Mouse (Mus musculus): ENCODE results near the gene Sh3rf1. TPM values are rescaled to one million over a fixed set of nuclear protein-coding genes. Genes with fewer than 3 reads are reported as not detected.
A peak's percentile ranks its signal among the peaks of the same experiment; 100 is the strongest.
"Not testable (repeated sequence)": the region's sequence is repeated elsewhere in the genome, so short reads cannot be mapped to it uniquely, and the experiment has no call there.

Gene Sh3rf1
- polyA plus RNA-seq, 1 experiment from 2014 or later: 22.4 TPM

DNA sequence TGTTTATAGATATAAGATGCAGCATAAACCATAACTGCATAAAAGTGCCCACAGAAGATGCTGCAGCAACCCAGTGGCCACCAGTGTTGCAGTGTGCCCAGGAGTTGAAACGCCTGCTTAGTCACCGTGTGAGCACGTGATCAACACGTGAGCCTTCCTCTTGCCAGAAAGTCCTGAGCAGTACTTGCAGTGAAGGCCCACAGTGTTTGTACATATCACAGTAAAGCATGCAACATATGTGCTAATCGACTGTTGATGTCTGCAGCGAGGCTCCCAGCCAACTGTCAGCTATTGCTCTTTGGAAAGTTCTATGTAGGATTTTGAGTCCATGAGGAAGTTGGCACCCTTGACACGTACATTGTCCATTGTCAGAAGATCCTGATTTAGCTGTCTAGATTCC is 174.1 kb downstream of the Sh3rf1 start:
- H3K27ac ChIP-seq: peak overlapping the region; percentile 74

DNA sequence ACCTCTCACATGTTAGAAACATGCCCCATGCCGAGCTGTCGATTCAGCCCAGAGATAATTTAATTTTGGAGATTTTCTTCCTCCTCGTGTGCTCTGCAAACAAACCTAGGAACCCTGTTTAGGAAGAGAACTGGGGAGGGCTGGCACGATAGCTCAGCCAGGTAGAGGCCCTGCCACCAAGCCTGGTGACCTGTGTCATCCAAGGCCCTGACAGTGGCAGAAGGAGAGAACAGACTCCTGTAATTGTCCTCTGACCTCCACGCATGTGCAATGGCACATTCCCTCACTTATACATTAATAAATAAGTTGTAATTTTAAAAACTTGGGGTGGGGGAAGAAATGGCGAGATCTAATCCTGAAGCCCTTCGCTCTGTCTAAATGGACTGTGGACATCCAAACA is 179.2 kb downstream of the Sh3rf1 start:
- peak overlapping the region; percentile 70 for H3K27ac ChIP-seq
- H3K4me1 ChIP-seq: peaks cover 26% of the 10 kb centered on the region
- H3K27me3 ChIP-seq: no peaks in the 10 kb centered on the region
- H3K9ac ChIP-seq: no peak overlapping the region
- H3K9me3 ChIP-seq (replicated peaks): no peaks in the 10 kb centered on the region
- H3K4me2 ChIP-seq: no peak overlapping the region
- 78% methylated on average over 7 of the region's 7 CpGs for WGBS
- H3K36me3 ChIP-seq: no peaks in the 10 kb centered on the region
- H3K4me3 ChIP-seq (replicated peaks): no peak overlapping the region
- ATAC-seq (replicated peaks; ENCODE audit: low FRiP score): no peak

More for the DNA sequence above, 174.1 kb downstream of the Sh3rf1 start:
- Histone ChIP-seq H3K9ac (no peak overlapping the region), H3K9me3 (replicated peaks) (no peaks in the 10 kb centered on the region), H3K27me3 (no peaks in the 10 kb centered on the region), H3K4me1 (peaks cover 15% of the 10 kb centered on the region), H3K4me3 (replicated peaks) (no peak overlapping the region), H3K4me2 (no peak overlapping the region), H3K36me3 (peaks cover 35% of the 10 kb centered on the region)
- peak; percentile 61 for ATAC-seq (replicated peaks; ENCODE audit: low FRiP score)
- 62% methylated on average over 7 of the region's 7 CpGs for WGBS

DNA sequence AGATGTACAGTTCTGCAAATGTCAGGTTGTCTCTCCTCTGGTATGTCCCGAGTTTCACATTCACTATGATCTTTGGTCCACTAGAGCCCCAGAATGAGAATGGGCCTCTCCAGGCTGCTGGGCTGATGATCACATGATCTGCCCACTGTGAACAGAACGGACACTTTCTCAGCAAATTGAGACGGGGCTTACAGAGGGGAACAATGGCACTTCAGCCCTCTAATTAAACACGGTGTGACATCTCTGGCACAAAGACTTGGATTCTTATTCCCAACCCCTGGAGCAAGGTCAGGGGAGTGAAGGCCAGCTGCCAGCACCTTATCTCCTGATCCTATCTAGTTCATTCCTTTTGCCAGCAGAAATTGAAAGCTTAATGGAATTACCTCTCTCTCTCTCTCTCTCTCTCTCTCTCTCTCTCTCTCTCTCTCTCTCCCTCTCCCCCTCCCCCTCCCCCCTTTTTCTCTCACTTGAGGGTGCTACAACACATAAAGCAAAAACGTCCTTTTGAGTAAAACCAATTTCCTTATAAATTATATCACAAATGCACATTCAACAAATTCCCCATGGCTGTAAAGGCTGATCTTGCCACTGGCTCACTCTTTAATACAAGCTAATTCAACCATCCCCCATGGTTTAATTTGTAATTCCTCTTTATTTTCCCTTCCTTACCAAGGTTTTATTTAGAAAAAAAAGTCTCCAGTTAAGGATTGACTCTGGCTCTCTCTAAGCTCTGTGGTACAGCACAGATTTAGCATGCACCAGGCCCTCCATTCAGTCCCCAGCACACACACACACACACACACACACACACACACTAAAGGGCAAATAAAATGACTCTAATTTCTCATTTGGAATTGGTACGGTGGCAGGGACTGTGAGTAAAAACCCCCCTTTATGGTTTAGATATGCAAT is 179.8 kb downstream of the Sh3rf1 start:
- H3K4me2 ChIP-seq: no peak overlapping the region
- peaks cover 24% of the 10 kb centered on the region for H3K4me1 ChIP-seq
- whole genome bisulfite sequencing: 21% methylated on average over 6 of the region's 6 CpGs
- no peak overlapping the region for H3K4me3 ChIP-seq (replicated peaks)
- H3K9me3 ChIP-seq (replicated peaks): no peaks in the 10 kb centered on the region
- H3K36me3 ChIP-seq: no peaks in the 10 kb centered on the region
- no peaks in the 10 kb centered on the region for H3K27me3 ChIP-seq
- no peak overlapping the region for H3K9ac ChIP-seq
- peak; percentile 74 for ATAC-seq (replicated peaks; ENCODE audit: low FRiP score)
- H3K27ac ChIP-seq: peak overlapping the region; percentile 70

DNA sequence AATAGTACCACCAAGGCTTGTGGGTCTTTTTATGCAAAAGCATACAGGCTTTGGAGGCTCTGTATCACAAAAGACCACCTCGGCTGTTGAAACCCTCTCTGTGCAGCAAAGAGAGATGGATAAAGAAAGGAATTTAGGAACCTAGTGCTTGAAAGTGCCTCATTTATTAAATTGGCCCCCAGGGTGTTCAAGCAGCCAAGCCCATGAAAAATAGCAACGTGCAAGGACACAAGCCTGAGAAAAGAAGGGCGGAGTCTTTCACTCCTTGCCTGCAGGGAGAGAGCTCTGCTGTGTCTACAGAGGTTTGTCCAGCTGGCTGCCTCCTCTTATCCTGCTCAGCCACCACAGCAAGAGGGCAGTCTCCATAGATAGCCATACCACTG is 180.5 kb downstream of the Sh3rf1 start:
- ATAC-seq (replicated peaks; ENCODE audit: low FRiP score): peak; percentile 50
- H3K9me3 ChIP-seq (replicated peaks): no peaks in the 10 kb centered on the region
- H3K4me3 ChIP-seq (replicated peaks): no peak overlapping the region
- no peak overlapping the region for H3K9ac ChIP-seq
- H3K4me1 ChIP-seq: peaks cover 22% of the 10 kb centered on the region
- H3K36me3 ChIP-seq: no peaks in the 10 kb centered on the region
- no peaks in the 10 kb centered on the region for H3K27me3 ChIP-seq
- WGBS: 50% methylated on average over 3 of the region's 3 CpGs
- no peak overlapping the region for H3K4me2 ChIP-seq
- peak overlapping the region; percentile 62 for H3K27ac ChIP-seq

DNA sequence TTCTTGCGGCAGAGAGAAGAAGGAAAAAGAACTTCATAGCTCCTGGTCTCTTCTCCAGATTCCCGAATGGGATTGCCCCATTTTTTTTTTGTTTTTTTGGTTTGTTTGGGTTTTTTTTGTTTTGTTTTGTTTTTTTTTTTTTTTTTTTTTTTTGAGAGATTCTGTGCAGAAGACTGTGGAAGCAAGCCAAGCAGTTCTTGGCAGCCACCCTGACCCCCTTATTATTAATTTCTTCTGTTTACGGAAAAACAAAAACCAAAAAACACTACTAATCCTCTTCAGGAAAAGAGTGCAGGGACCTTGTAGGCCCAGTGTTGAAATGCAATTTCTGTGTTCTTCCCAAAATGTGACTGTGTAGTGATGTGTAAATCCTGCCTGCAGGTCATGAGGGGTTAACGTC is 185.4 kb downstream of the Sh3rf1 start:
- H3K4me2 ChIP-seq: no peak overlapping the region
- no peaks in the 10 kb centered on the region for H3K9me3 ChIP-seq (replicated peaks)
- no peak overlapping the region for H3K4me3 ChIP-seq (replicated peaks)
- no peaks in the 10 kb centered on the region for H3K27me3 ChIP-seq
- H3K9ac ChIP-seq: no peak overlapping the region
- no peaks in the 10 kb centered on the region for H3K36me3 ChIP-seq
- ATAC-seq (replicated peaks; ENCODE audit: low FRiP score): no peak
- H3K4me1 ChIP-seq: peaks cover 6% of the 10 kb centered on the region
- 70% methylated on average over 4 of the region's 4 CpGs for WGBS
- H3K27ac ChIP-seq: no peak overlapping the region

DNA sequence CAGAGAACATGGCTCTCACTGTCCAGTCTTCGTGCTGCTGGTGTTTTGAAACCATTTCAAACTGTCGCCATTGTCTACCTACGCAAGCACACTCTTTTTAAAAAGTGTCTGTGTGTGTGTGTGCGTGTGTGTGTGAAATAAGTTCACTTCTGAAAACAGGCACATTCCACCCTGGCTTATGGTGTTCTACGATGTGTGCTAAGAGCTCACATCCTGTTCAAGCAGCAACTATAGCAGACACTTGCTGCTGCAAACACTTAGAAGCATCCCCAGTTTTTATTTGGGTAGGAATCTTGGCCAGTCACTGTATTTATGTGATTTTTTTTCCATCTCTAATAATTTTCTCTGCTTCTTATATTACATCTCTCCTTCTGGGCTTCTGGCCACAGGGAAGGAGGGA is 186.0 kb downstream of the Sh3rf1 start:
- H3K4me2 ChIP-seq; H3K27ac ChIP-seq; H3K4me1 ChIP-seq; H3K9me3 ChIP-seq (replicated peaks); H3K4me3 ChIP-seq (replicated peaks); ATAC-seq (replicated peaks; ENCODE audit: low FRiP score); H3K27me3 ChIP-seq; H3K36me3 ChIP-seq; H3K9ac ChIP-seq: not testable (repeated sequence)
- 82% methylated on average over 5 of the region's 5 CpGs for WGBS

DNA sequence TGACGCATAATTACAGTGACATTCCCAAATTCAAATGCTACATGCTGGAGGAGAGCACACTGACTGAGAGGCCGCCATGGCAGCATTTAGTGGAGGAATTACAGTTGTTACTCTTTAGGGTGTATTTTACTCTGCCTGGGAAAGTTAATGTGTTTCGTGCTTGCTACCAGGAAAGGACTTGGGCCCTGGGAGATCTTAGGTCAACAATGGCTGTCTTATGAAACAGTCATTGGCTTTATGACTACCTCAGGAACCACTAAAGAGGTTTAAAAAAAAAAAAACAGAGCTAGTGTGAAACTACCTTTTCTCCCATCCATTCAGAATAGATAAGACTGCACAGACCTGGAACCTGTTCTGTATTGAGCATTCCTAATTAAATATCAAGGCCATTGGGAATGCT is 195.8 kb downstream of the Sh3rf1 start:
- Histone ChIP-seq H3K4me1 (peaks cover 9% of the 10 kb centered on the region; the same call in 1 of the 2 replicates), H3K27me3 (no peaks in the 10 kb centered on the region), H3K36me3 (no peaks in the 10 kb centered on the region), H3K4me3 (replicated peaks) (no peak overlapping the region), H3K27ac (no peak overlapping the region), H3K9ac (no peak overlapping the region), H3K9me3 (replicated peaks) (no peaks in the 10 kb centered on the region), H3K4me2 (no peak overlapping the region)
- ATAC-seq (replicated peaks; ENCODE audit: low FRiP score): no peak
- WGBS: 82% methylated on average over 3 of the region's 3 CpGs

DNA sequence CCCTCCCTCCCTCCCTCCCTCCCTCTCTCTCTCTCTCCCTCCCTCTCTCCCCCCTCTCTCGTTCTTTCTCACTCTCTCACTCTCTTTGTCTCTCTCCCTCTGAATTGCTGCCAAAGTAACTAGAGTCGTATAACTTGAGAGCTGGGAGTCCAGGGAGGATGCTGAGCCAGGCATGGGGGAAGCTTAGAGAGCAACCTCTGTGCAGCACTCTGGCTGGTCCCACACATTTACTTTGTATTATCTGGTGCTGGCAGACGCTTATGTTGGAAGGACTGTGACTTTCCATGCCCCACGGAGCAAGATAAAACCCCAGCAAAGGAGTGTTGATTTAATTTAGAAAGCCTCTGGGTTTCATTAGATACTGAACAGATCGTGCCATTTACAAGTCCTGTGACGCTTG is 196.5 kb downstream of the Sh3rf1 start:
- Histone ChIP-seq H3K27me3 (no peaks in the 10 kb centered on the region), H3K9me3 (replicated peaks) (no peaks in the 10 kb centered on the region), H3K4me2 (no peak overlapping the region), H3K27ac (peak overlapping the region; percentile 34; the same call in 1 of the 2 replicates), H3K9ac (no peak overlapping the region), H3K36me3 (no peaks in the 10 kb centered on the region), H3K4me1 (peaks cover 9% of the 10 kb centered on the region; the same call in 1 of the 2 replicates), H3K4me3 (replicated peaks) (no peak overlapping the region)
- WGBS: 16% methylated on average over 5 of the region's 6 CpGs
- peak; percentile 72; the same call in 1 of the 2 replicates for ATAC-seq (replicated peaks; ENCODE audit: low FRiP score)

DNA sequence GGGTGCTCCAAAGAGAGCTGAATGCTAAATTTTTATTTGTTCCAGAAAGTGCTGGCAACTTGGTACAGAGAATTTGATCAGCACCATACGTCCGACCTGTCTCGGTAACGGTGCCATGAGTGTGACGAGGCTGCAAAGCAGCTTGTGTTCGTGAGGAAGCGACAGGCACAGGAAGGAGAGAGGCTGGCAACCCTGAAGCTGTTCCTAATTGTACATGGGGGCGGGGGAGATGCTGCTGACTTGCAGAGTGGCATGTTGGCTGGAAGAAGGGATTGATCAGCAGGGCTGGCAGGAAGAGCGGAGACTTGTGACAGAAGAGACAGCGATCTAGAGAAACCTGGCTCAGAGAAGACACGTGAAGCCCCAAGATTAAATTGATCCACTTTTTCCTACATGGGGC is 197.9 kb downstream of the Sh3rf1 start:
- H3K4me1 ChIP-seq: peaks cover 9% of the 10 kb centered on the region; the same call in 1 of the 2 replicates
- H3K36me3 ChIP-seq: no peaks in the 10 kb centered on the region
- H3K27ac ChIP-seq: no peak overlapping the region
- H3K27me3 ChIP-seq: no peaks in the 10 kb centered on the region
- no peak overlapping the region for H3K9ac ChIP-seq
- no peaks in the 10 kb centered on the region for H3K9me3 ChIP-seq (replicated peaks)
- no peak for ATAC-seq (replicated peaks; ENCODE audit: low FRiP score)
- WGBS: 71% methylated on average over 11 of the region's 11 CpGs
- no peak overlapping the region for H3K4me3 ChIP-seq (replicated peaks)
- H3K4me2 ChIP-seq: no peak overlapping the region

DNA sequence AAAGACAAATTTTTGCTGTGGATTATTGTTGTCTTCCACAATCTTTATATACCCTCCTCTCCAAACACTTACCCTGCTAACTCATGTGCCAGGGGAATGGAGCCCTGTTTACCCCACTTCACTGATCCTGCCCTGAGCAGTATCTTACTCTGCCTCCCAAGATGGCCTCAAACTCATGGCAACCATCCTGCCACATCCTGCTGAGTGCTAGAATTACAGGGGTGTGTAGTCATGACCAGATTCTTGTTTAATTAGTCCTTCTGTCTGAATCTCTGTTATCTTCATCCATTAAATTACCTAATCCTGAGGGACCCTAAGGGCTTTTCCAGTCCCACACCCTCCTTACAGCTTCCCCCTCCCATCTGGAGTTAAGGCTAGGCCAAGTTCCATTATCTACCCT is 201.5 kb downstream of the Sh3rf1 start:
- H3K36me3 ChIP-seq: no peaks in the 10 kb centered on the region
- no peak overlapping the region for H3K4me3 ChIP-seq (replicated peaks)
- H3K27me3 ChIP-seq: no peaks in the 10 kb centered on the region
- ATAC-seq (replicated peaks; ENCODE audit: low FRiP score): no peak
- no peak overlapping the region for H3K4me2 ChIP-seq
- no peak overlapping the region for H3K27ac ChIP-seq
- H3K9ac ChIP-seq: no peak overlapping the region
- peaks cover 13% of the 10 kb centered on the region; the same call in 1 of the 2 replicates for H3K4me1 ChIP-seq
- H3K9me3 ChIP-seq (replicated peaks): no peaks in the 10 kb centered on the region

DNA sequence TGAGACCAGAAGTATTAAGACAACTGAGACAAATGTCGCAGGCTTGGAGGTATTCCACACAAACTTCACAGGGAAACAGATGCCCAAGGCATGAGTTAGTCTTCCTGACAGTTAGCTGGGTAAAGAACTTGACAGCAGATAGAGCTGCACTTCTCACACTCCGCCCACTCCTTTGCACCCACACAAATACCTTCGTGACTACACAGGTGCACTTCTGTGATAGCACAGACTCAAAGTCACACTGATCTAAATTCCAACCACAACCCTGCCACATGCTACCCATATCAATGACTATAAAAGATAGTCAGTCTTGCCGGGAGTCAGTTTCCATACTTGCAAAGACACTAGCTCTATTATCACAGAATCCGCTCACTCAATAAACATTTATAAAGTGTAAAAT is 202.4 kb downstream of the Sh3rf1 start:
- no peak for ATAC-seq (replicated peaks; ENCODE audit: low FRiP score)
- H3K9ac ChIP-seq: no peak overlapping the region
- H3K9me3 ChIP-seq (replicated peaks): no peaks in the 10 kb centered on the region
- no peak overlapping the region for H3K27ac ChIP-seq
- H3K4me3 ChIP-seq (replicated peaks): no peak overlapping the region
- H3K36me3 ChIP-seq: no peaks in the 10 kb centered on the region
- H3K4me2 ChIP-seq: no peak overlapping the region
- no peaks in the 10 kb centered on the region for H3K27me3 ChIP-seq
- H3K4me1 ChIP-seq: 0 out of 2 replicates have a peak, but pooled peaks cover 9% of the 10 kb centered on the region
- WGBS: 86% methylated on average over 5 of the region's 5 CpGs

DNA sequence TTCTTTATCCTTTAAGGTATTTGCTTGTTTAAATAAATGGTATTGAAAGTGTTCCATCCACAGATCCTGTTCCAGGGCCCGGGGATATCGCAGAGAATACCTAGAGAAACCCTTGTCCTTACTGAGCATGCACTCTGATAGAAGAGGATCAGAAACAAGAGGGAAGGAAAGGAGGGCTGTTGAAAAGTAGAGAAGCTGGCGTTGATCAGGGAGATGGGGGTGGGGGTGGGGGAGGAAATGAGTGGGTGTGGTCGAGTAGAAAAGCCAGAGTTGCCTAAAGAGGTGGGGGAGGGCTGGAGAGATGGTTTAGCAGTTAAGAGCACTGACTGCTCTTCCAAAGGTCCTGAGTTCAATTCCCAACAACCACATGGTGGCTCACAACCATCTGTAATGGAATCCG is 203.0 kb downstream of the Sh3rf1 start:
- WGBS: 67% methylated on average over 5 of the region's 5 CpGs
- Histone ChIP-seq H3K4me3 (replicated peaks) (no peak overlapping the region), H3K36me3 (no peaks in the 10 kb centered on the region), H3K27ac (no peak overlapping the region), H3K27me3 (no peaks in the 10 kb centered on the region), H3K9me3 (replicated peaks) (no peaks in the 10 kb centered on the region), H3K9ac (no peak overlapping the region), H3K4me1 (0 out of 2 replicates have a peak, but pooled peaks cover 6% of the 10 kb centered on the region), H3K4me2 (no peak overlapping the region)
- no peak for ATAC-seq (replicated peaks; ENCODE audit: low FRiP score)

All from kidney, embryonic 15.5 days (tissue).